Mouse (Mus musculus): ENCODE measurements around the gene Il6. TPM values are rescaled to one million over a fixed set of nuclear protein-coding genes. Genes with fewer than 3 reads are reported as not detected.

The Il6 gene
- polyA plus RNA-seq (2017; shearing (Covaris generic)) = 0.29 TPM

DNA sequence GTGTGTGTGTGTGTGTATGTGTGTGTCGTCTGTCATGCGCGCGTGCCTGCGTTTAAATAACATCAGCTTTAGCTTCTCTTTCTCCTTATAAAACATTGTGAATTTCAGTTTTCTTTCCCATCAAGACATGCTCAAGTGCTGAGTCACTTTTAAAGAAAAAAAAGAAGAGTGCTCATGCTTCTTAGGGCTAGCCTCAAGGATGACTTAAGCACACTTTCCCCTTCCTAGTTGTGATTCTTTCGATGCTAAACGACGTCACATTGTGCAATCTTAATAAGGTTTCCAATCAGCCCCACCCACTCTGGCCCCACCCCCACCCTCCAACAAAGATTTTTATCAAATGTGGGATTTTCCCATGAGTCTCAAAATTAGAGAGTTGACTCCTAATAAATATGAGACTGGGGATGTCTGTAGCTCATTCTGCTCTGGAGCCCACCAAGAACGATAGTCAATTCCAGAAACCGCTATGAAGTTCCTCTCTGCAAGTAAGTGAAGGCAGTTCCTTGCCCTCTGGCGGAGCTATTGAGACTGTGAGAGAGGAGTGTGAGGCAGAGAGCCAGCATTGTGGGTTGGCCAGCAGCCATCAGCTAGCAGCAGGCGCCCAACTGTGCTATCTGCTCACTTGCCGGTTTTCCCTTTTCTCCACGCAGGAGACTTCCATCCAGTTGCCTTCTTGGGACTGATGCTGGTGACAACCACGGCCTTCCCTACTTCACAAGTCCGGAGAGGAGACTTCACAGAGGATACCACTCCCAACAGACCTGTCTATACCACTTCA, at the start of gene Il6:
Il6 (plus strand) TSS at position 389 of the 778 bp plus-strand sequence.

Other genes starting within 250 kb of the Il6 start
- gene Tyms, start 60.5 kb downstream of the Il6 start, polyA plus RNA-seq (2017; shearing (Covaris generic)) = 60.9 TPM
- gene Garem2, start 92.0 kb downstream of the Il6 start, polyA plus RNA-seq (2017; shearing (Covaris generic)) = not detected
- gene 3110082J24Rik, start 93.0 kb downstream of the Il6 start, polyA plus RNA-seq (2017; shearing (Covaris generic)) = not detected
- gene Hadha, start 142.0 kb downstream of the Il6 start, polyA plus RNA-seq (2017; shearing (Covaris generic)) = 114 TPM
- gene Hadhb, start 142.1 kb downstream of the Il6 start, polyA plus RNA-seq (2017; shearing (Covaris generic)) = 207 TPM
- 0.24 TPM for gene Adgrf3, start 192.6 kb downstream of the Il6 start, polyA plus RNA-seq (2017; shearing (Covaris generic))
- 22.4 TPM for gene Selenoi, start 219.5 kb downstream of the Il6 start, polyA plus RNA-seq (2017; shearing (Covaris generic))

Measured in activated CD4-positive, CD25-positive, alpha-beta regulatory T cell, adult 9 weeks (primary cell).